Mouse (Mus musculus) liver, embryonic 14.5 days (tissue): ENCODE results near the gene Ccdc125.
"Not testable (repeated sequence)": the region's sequence is repeated elsewhere in the genome, so short reads cannot be mapped to it uniquely, and the experiment has no call there.

Experiments used
- CTCF ChIP-seq: IDR thresholded peaks from 2 replicates; pipeline ENCODE4 v1.5.1; 2016; ENCODE audit warnings: antibody characterized with exemption, low read depth, control low read depth
- EP300 ChIP-seq: IDR thresholded peaks from 2 replicates; pipeline ENCODE4 v1.6.1; 2016; ENCODE audit warnings: antibody characterized with exemption, low read depth

DNA sequence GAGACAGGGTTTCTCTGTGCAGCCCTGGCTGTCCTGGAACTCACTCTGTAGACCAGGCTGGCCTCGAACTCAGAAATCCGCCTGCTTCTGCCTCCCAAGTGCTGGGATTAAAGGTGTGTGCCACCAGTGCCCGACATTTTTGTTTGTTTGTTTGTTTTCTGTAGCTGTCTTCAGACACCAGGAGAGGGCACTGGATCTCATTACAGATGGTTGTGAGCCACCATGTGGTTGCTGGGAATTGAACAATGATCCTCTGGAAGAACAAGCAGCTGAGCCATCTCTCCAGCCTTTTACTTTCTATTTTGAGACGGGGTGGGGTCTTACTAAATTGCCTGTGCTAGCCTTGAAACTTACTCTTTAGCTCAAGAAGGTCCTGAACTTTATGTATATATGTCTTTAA is 59.0 kb downstream of the Ccdc125 start:
- TF ChIP-seq CTCF, EP300: not testable (repeated sequence)
